Mouse (Mus musculus) limb, embryonic 14.5 days (tissue): ENCODE results near the gene Sap18b. TPM values are rescaled to one million over a fixed set of nuclear protein-coding genes. Genes with fewer than 3 reads are reported as not detected.

Experiments used
- ATAC-seq: fragments of 200-750 bp; cut with Nextera tagmentation; 2 replicates; pipeline ENCODE4 v1.8.0; 2017; ENCODE audit warnings: low read depth, moderate number of reproducible peaks, moderate TSS enrichment; ENCODE audit not compliant: low FRiP score
- DNase-seq: peaks from one replicate; pipeline ENCODE4 v3.0.0-alpha.2; 2015; ENCODE audit warnings: low spot score
- H3K27ac ChIP-seq: fragments of 300-500 bp; sonication (generic); replicated peaks from 2 replicates; pipeline ENCODE4 v1.5.1; 2014; ENCODE audit warnings: low read depth, mild to moderate bottlenecking, low read length, moderate library complexity, mixed read lengths
- H3K27me3 ChIP-seq: fragments of 300-500 bp; sonication (generic); 2 replicates; pipeline ENCODE4 v1.6.1; 2014; ENCODE audit warnings: low read length, mixed read lengths; ENCODE audit not compliant: control insufficient read depth, insufficient read depth
- H3K36me3 ChIP-seq: fragments of 300-500 bp; sonication (generic); 2 replicates; pipeline ENCODE4 v1.6.1; 2014; ENCODE audit warnings: mild to moderate bottlenecking, low read length, moderate library complexity, mixed read lengths; ENCODE audit not compliant: control insufficient read depth, insufficient read depth
- H3K4me1 ChIP-seq: fragments of 300-500 bp; sonication (generic); 2 replicates; pipeline ENCODE4 v1.6.1; 2014; ENCODE audit warnings: antibody characterized with exemption, low read length, mixed read lengths; ENCODE audit not compliant: control insufficient read depth, insufficient read depth
- H3K4me2 ChIP-seq: fragments of 300-500 bp; sonication (generic); replicated peaks from 2 replicates; pipeline ENCODE4 v1.6.1; 2014; ENCODE audit warnings: low read depth, mild to moderate bottlenecking, low read length, moderate library complexity; ENCODE audit not compliant: severe bottlenecking
- H3K4me3 ChIP-seq: fragments of 300-500 bp; sonication (generic); replicated peaks from 2 replicates; pipeline ENCODE4 v1.5.1; 2014; ENCODE audit warnings: low read length
- H3K9ac ChIP-seq: fragments of 300-500 bp; sonication (generic); 2 replicates; pipeline ENCODE4 v1.6.1; 2014; ENCODE audit warnings: mild to moderate bottlenecking, low read depth, low read length, moderate library complexity; ENCODE audit not compliant: severe bottlenecking
- H3K9me3 ChIP-seq: fragments of 300-500 bp; sonication (generic); 2 replicates; pipeline ENCODE4 v1.6.1; 2016; ENCODE audit warnings: low read length; ENCODE audit not compliant: control insufficient read depth
- POLR2A ChIP-seq: fragments of 200-500 bp; IDR thresholded peaks from 2 replicates; pipeline ENCODE4 v1.8.0; 2012; ENCODE audit warnings: inconsistent platforms, mild to moderate bottlenecking, moderate library complexity, borderline replicate concordance; ENCODE audit not compliant: insufficient read depth, insufficient read length; ENCODE audit errors: extremely low read depth
- WGBS: fragments of 180-500 bp; shearing (Covaris S2); extraction: QIAGEN DNeasy Blood & Tissue Kit; methylation state at CpG from one replicate; pipeline ENCODE4 v1.1.7; 2014; 5-methylcytosine and 5-hydroxymethylcytosine counted together
- polyA plus RNA-seq, 2 experiments: library from polyadenylated mRNA; depleted of rRNA in 1 of 2; stranded (reverse) in 1 of 2; unstranded in 1 of 2; fragments of >200 nt; fragmentation: Nextera tagmentation in 1 of 2; extraction: Ambion mirVana in 1 of 2; gene quantifications; 2 replicates each; pipeline versions ENCODE4 v1.2.1 to v1.2.3; 2012 to 2014

Sap18b gene
- polyA plus RNA-seq, 2 experiments, result 138 to 327 TPM

- Histone ChIP-seq H3K4me3 (no peak overlapping the region), H3K9ac (no peak overlapping the region), H3K4me2 (no peak overlapping the region), H3K27me3 (no peaks in the 10 kb centered on the region), H3K9me3 (no peaks in the 10 kb centered on the region), H3K4me1 (peaks cover 14% of the 10 kb centered on the region), H3K36me3 (no peaks in the 10 kb centered on the region), H3K27ac (no peak overlapping the region)
- ATAC-seq (no peak), DNase-seq (no peak)
- WGBS, result 71% methylated on average over 5 of the region's 5 CpGs
- TF ChIP-seq POLR2A, result no peak
Observed at GRCm38 (mm10) chr8:95809116-95809515, 16.0 kb upstream of the Sap18b start.

GRCm38 (mm10) chr8:95810184-95810591 lies 15.0 kb upstream of the Sap18b start:
- Histone ChIP-seq H3K4me1 (peaks cover 11% of the 10 kb centered on the region), H3K27ac (no peak overlapping the region), H3K9me3 (no peaks in the 10 kb centered on the region), H3K36me3 (no peaks in the 10 kb centered on the region), H3K4me3 (no peak overlapping the region), H3K9ac (no peak overlapping the region), H3K27me3 (no peaks in the 10 kb centered on the region), H3K4me2 (no peak overlapping the region)
- DNase-seq (no peak), ATAC-seq (no peak)
- 66% methylated on average over 3 of the region's 3 CpGs for WGBS
- TF ChIP-seq POLR2A, result no peak

- no peaks in the 10 kb centered on the region for H3K27me3 ChIP-seq
- WGBS, result 17% methylated on average over 6 of the region's 6 CpGs
- H3K9me3 ChIP-seq, result no peaks in the 10 kb centered on the region
- no peak overlapping the region for H3K4me2 ChIP-seq
- no peak overlapping the region for H3K27ac ChIP-seq
- no peak overlapping the region for H3K9ac ChIP-seq
- no peak for TF ChIP-seq POLR2A
- no peak for ATAC-seq
- DNase-seq, result no peak
- H3K4me3 ChIP-seq, result no peak overlapping the region
- H3K4me1 ChIP-seq, result no peaks in the 10 kb centered on the region
- H3K36me3 ChIP-seq, result no peaks in the 10 kb centered on the region
Observed at GRCm38 (mm10) chr8:95816044-95816708, 9.0 kb upstream of the Sap18b start.

- Histone ChIP-seq H3K4me2 (no peak overlapping the region), H3K36me3 (no peaks in the 10 kb centered on the region), H3K9me3 (no peaks in the 10 kb centered on the region), H3K27me3 (no peaks in the 10 kb centered on the region), H3K9ac (no peak overlapping the region), H3K27ac (no peak overlapping the region), H3K4me1 (no peaks in the 10 kb centered on the region), H3K4me3 (no peak overlapping the region)
- TF ChIP-seq POLR2A, result no peak
- no peak for ATAC-seq
- DNase-seq, result no peak
- 66% methylated on average over 3 of the region's 3 CpGs for WGBS
Observed at GRCm38 (mm10) chr8:95817597-95817996, 7.5 kb upstream of the Sap18b start.

GRCm38 (mm10) chr8:95818211-95818610 lies 6.9 kb upstream of the Sap18b start:
- Histone ChIP-seq H3K9ac (no peak overlapping the region), H3K4me1 (no peaks in the 10 kb centered on the region), H3K4me3 (no peak overlapping the region), H3K9me3 (no peaks in the 10 kb centered on the region), H3K36me3 (no peaks in the 10 kb centered on the region), H3K27ac (no peak overlapping the region), H3K4me2 (no peak overlapping the region), H3K27me3 (no peaks in the 10 kb centered on the region)
- no peak for DNase-seq
- ATAC-seq, result no peak
- WGBS, result 35% methylated on average over 1 of the region's 1 CpGs
- TF ChIP-seq POLR2A, result no peak
